Mouse (Mus musculus): Measurements from ENCODE around the gene Slc2a12. TPM values are rescaled to one million over a fixed set of nuclear protein-coding genes. Genes with fewer than 3 reads are reported as not detected.

Slc2a12 gene
- total and polyA plus RNA-seq, 3 experiments = 0.01 to 0.35 TPM; not detected in 1

GRCm38 (mm10) chr10:22658534-22659385 lies 13.9 kb downstream of the Slc2a12 start:
- H3K9ac ChIP-seq (ENCODE audit: control insufficient read depth, low read depth, low read length, poor library complexity, severe bottlenecking) = no peak overlapping the region
- H3K79me2 ChIP-seq (ENCODE audit: control insufficient read depth, insufficient read depth, low read length, poor library complexity) = no peaks in the 10 kb centered on the region
- no peak overlapping the region for H3K4me3 ChIP-seq (ENCODE audit: control insufficient read depth in 1 of 2, insufficient read depth in 1 of 2, low read depth in 2 of 2, low read length in 2 of 2)
- no peaks in the 10 kb centered on the region; a peak in 1 of 4 replicates for H3K27me3 ChIP-seq (ENCODE audit: control insufficient read depth in 1 of 2, insufficient read depth in 2 of 2, low read length in 2 of 2)
- DNase-seq (ENCODE audit: low read depth, low spot score) = no peak
- no peak overlapping the region for H3K27ac ChIP-seq (ENCODE audit: control insufficient read depth, low read depth, low read length)
- no peaks in the 10 kb centered on the region for H3K9me3 ChIP-seq (replicated peaks; ENCODE audit: insufficient read depth, low read length)
- H3K4me1 ChIP-seq (ENCODE audit: control insufficient read depth in 1 of 2, insufficient read depth in 2 of 2, low read length in 2 of 2) = no peaks in the 10 kb centered on the region
- H3K36me3 ChIP-seq (ENCODE audit: control insufficient read depth in 1 of 2, insufficient read depth in 2 of 2, low read length in 2 of 2) = no peaks in the 10 kb centered on the region
- TF ChIP-seq TBP (IDR thresholded peaks at IDR 0.05; ENCODE audit: low read depth, low read length) (no peak), USF2 (IDR thresholded peaks at IDR 0.05; ENCODE audit: borderline replicate concordance in 1 of 2, insufficient read depth in 1 of 2, low read depth in 1 of 2, low read length in 2 of 2) (no peak), MAFK (IDR thresholded peaks at IDR 0.05; ENCODE audit: borderline replicate concordance, low read depth, low read length) (no peak), POLR2A (IDR thresholded peaks at IDR 0.05; ENCODE audit: control insufficient read depth in 1 of 2, insufficient read depth in 1 of 2, low read depth in 1 of 2, low read length in 2 of 2, poor library complexity in 1 of 2) (no peak), MAZ (IDR thresholded peaks at IDR 0.05; ENCODE audit: low read depth, low read length) (no peak), CTCF (IDR thresholded peaks at IDR 0.05 in 2 of 3, conservative IDR thresholded peaks at IDR 0.05 in 1 of 3; ENCODE audit: control insufficient read depth in 1 of 3, insufficient read depth in 1 of 3, low read depth in 2 of 3, low read length in 3 of 3, poor library complexity in 1 of 3, severe bottlenecking in 1 of 3) (no peak)

DNA sequence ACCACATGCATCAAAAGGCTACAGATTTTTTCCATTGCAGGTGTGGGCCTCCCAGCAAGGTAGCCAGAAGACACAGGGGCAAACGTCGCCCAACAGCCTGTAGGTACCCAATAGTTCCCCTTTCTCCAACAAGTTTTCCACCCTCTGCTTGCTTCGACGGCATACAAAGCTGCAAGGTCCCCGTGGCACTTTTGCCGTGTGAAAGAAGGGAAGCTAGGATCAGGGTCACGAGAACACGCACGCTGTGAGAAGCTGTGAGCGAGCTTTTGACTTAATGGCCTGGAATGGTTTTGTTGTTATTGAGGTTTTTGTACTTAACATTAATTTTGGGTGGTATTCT lies 14.5 kb downstream of the Slc2a12 start:
- Histone ChIP-seq H3K36me3 (ENCODE audit: control insufficient read depth in 1 of 2, insufficient read depth in 2 of 2, low read length in 2 of 2) (no peaks in the 10 kb centered on the region), H3K9ac (ENCODE audit: control insufficient read depth, low read depth, low read length, poor library complexity, severe bottlenecking) (no peak overlapping the region), H3K4me3 (ENCODE audit: control insufficient read depth in 1 of 2, insufficient read depth in 1 of 2, low read depth in 2 of 2, low read length in 2 of 2) (no peak overlapping the region), H3K4me1 (ENCODE audit: control insufficient read depth in 1 of 2, insufficient read depth in 2 of 2, low read length in 2 of 2) (no peaks in the 10 kb centered on the region), H3K9me3 (replicated peaks; ENCODE audit: insufficient read depth, low read length) (no peaks in the 10 kb centered on the region), H3K79me2 (ENCODE audit: control insufficient read depth, insufficient read depth, low read length, poor library complexity) (no peaks in the 10 kb centered on the region), H3K27me3 (ENCODE audit: control insufficient read depth in 1 of 2, insufficient read depth in 2 of 2, low read length in 2 of 2) (no peaks in the 10 kb centered on the region; a peak in 1 of 4 replicates), H3K27ac (ENCODE audit: control insufficient read depth, low read depth, low read length) (no peak overlapping the region)
- TF ChIP-seq MYB (IDR thresholded peaks at IDR 0.05; ENCODE audit: low read depth, low read length) (no peak), ZKSCAN1 (IDR thresholded peaks at IDR 0.05; ENCODE audit: low read depth, low read length) (no peak), CHD1 (IDR thresholded peaks at IDR 0.05; ENCODE audit: low read depth, low read length) (no peak), HCFC1 (IDR thresholded peaks at IDR 0.05; ENCODE audit: low read depth, low read length) (no peak), POLR2AphosphoS2 (IDR thresholded peaks at IDR 0.05; ENCODE audit: low read length) (no peak), MXI1 (IDR thresholded peaks at IDR 0.05; ENCODE audit: low read depth, low read length) (no peak), TAL1 (IDR thresholded peaks at IDR 0.05; ENCODE audit: low read length) (no peak), BHLHE40 (IDR thresholded peaks at IDR 0.05; ENCODE audit: borderline replicate concordance, low read depth, low read length) (no peak), MAFK (IDR thresholded peaks at IDR 0.05; ENCODE audit: borderline replicate concordance, low read depth, low read length) (no peak), UBTF (IDR thresholded peaks at IDR 0.05; ENCODE audit: borderline replicate concordance, insufficient read depth, low read depth, low read length) (no peak), MYC (IDR thresholded peaks at IDR 0.05; ENCODE audit: low read depth, low read length) (no peak), USF1 (IDR thresholded peaks at IDR 0.05; ENCODE audit: low read depth, low read length) (no peak), E2F4 (IDR thresholded peaks at IDR 0.05; ENCODE audit: borderline replicate concordance, low read depth, low read length) (no peak), MEF2A (IDR thresholded peaks at IDR 0.05; ENCODE audit: extremely low read depth, insufficient replicate concordance, low read depth, low read length, poor library complexity, severe bottlenecking) (no peak)
- no peak for DNase-seq (ENCODE audit: low read depth, low spot score)

Measured in MEL (cell line).